Mouse (Mus musculus) embryo, embryonic 11.5 days (tissue): Measurements from ENCODE around the gene Fis1.
A peak's percentile ranks its signal among the peaks of the same experiment; 100 is the strongest.
"Not testable (repeated sequence)": the region's sequence is repeated elsewhere in the genome, so short reads cannot be mapped to it uniquely, and the experiment has no call there.

Source experiments
- DNase-seq: peaks from one replicate; pipeline ENCODE4 v3.0.0-alpha.2; 2012; ENCODE audit warnings: low read depth, low spot score

Fis1 gene

GRCm38 (mm10) chr5:136953015-136953414 is at the start of gene Fis1:
Fis1 (plus strand) TSS chr5:136953275.
- DNase-seq = peak; percentile 94

DNA sequence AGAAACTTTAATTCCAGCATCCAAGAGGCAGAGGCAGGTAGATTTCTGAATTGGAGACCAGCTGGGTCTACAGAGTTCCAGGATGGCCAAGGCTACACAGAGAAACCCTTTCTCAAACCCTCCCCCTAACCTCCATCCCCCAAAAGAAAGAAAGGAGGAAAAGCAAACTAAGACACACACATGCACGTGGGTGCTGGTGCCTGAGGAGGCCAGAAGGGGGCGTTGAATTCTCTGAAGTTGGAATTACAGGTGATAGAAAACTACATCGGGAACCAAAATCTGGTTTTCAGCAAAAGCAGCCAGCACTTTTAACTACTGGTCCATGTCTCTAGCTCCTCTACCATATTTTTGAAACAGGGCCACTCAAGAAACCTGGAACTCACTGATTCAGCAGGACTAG is 48.5 kb upstream of the Fis1 start:
- no peak for DNase-seq

DNA sequence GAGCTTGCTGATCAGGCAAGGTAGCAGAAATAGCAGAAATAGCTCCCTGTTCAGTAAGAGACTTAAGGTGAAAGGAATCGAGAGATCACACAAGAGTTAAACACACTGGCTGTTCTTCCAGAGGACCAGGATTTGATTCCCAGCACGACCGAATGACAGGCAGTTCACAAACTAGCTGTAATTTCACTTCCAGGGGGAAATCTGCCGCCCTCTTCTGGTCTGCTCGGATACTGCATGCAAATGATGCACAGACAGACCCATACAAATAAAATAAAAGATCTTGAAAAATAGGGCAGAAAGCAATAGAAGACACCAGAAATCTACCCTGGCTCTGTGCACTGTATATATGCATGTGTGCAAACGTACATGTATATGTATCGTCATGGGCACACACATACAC is 47.4 kb upstream of the Fis1 start:
- no peak for DNase-seq

GRCm38 (mm10) chr5:136907587-136907986 is 45.5 kb upstream of the Fis1 start:
- no peak for DNase-seq

GRCm38 (mm10) chr5:136907991-136908857 is 44.9 kb upstream of the Fis1 start, which contains the start of gene Ift22:
Ift22 (plus strand) TSS chr5:136908150.
- DNase-seq = peak; percentile 86

DNA sequence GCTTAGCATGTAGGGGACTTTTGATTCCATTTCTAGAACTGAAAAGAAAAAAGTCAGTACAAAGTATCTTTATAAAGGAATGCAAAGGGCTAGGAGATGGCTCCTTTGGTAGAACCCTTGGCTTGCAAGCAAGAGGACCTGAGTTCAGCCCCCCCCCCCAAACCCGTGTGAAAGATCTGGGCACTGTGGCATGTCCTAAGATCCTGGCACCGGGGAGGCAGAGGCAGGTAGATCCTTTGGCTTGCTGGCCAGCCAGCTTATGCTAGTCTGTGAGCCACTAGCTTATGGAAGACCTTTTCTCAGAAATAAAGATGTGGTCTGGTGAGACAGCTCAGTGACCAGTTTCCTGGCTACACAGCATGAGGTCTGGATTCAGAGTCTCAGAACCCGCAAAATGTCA is 38.9 kb upstream of the Fis1 start:
- DNase-seq = no peak

- DNase-seq = no peak
Observed at GRCm38 (mm10) chr5:136917613-136918242, 35.3 kb upstream of the Fis1 start.

GRCm38 (mm10) chr5:136918655-136919472 is 34.2 kb upstream of the Fis1 start:
- peak; percentile 73 for DNase-seq

DNA sequence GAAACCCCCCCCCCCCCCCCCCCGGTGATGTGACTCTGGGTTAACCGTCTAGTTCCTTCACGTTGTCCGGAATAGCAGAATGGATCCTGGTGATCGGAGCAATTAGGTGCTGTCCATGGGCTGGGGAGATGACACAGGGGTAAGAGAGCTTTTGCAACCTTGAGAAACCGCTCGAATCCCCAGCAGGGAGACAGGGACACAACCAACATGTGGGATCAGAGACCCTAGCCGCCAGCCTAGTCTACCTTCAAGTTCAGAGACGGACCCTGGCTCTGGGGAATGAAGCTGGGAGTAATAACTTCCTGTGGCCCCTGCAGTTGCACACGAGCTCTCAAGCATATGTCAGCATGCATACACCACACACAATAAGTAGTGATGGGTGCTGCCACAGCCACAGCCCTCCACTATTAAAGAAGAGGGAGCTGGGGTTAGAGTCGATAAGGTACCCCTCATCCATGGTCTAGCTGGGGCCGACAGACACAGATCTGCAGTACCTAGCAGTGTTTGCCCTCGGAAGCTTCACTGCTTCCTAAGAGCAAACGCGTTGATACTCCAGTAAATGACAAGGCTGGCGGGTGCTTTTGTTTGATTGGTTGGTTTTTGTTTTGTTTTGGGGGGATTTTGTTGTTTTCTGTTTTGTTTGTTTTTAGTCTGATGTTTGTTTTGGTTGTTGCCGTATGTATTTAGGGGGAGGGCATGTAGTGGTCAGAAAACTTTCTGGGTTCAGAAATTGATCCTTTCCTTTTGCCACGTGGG is 33.4 kb upstream of the Fis1 start:
- no peak for DNase-seq

DNA sequence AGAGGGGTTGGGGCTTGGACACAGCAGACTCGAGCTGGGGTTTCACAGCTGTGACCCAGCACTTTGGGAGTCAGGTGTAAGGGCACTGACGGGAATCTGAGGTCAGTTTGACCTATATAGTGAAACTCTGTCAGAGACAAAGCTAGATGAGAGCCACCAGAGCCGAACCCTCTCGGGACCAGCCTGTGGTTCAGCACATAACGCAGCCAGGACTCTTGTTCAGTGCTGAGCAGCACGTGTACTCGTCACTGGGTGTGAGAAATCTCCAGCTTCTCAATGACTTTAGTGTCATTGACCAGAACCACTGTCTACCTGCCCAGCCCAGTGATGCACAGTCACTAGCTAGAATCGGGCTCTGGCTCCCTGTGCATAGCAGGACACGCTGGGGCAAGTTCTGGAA is 30.2 kb upstream of the Fis1 start:
- DNase-seq = no peak

GRCm38 (mm10) chr5:136923751-136924478 is 29.2 kb upstream of the Fis1 start:
- no peak for DNase-seq

GRCm38 (mm10) chr5:136929073-136929472 is 24.0 kb upstream of the Fis1 start:
- peak; percentile 73 for DNase-seq

DNA sequence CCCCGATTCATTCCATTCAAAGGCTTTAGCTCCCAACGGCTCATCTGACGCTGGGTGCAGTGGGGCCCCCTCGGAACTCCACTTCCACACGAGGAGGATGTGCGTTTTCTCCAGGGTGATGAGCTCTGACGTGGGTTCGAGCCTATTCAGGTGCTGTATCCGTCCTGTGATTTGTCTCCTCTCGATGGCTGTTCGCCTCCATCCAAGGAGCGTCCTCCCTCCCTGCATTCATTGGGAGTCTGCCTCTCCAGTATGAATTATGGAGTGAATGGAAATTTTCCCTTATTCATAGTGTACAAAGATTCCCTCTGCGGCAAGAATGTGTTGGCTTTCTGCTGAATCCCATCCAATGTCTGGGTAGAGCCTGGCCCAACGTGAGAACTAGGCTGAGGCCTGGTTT is 21.2 kb upstream of the Fis1 start:
- no peak for DNase-seq

DNA sequence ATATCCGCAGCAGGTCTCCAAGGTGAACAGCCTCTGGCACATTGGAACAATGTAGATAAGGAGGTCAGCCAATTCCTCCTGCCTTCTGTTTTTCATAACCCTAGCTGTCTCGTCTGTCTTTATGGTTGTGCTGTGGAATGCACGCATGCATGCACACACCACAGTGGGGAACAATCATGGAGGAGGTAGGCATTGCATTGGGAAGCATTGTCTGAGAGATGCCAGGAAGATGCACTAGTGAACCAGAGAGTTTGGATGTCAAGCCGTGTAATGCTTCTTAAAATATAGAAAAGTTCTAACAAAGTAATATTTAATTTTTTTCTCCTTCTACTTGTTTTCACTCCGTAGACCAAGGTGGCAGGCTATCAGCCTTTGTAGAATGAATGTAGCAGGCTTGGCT is 20.1 kb upstream of the Fis1 start:
- no peak for DNase-seq

GRCm38 (mm10) chr5:136933930-136934329 is 19.1 kb upstream of the Fis1 start:
- DNase-seq = no peak

DNA sequence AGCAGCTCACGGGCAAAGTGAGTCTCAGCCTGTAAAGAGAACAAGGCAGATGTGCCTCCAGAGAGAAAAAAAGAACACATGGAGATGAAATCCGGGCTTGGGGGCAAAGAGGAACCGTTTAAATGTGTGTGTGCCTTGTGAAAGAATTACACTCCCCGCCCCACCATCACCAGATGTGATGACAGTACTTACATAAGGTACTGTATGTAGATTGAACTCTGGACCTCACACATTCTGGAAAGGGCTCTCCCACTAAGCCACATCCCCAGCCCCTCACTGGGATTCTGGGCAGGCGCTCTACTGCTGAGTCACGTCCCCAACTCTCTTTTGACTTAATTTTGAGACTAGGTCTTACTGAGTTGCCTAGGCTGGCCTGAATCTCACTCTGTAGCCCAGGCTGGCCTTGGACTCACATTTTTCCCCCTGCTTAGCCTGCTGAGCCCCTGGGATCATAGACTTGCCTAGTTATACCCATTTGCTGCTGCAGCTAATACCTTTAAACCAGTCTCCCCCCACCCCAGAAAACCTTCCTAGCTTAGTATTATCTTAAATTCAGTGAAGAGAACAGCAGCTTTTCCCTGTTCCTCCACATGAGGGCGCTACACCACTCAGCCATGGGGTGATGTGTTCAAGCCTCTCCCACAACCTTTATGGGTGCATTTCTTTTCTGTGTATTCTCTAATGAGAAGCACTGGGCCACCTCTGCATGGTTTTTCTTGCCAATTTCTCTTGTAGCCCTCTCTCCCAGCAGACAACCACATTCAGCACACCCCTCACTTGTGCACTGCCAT is 17.0 kb upstream of the Fis1 start:
- DNase-seq = no peak

DNA sequence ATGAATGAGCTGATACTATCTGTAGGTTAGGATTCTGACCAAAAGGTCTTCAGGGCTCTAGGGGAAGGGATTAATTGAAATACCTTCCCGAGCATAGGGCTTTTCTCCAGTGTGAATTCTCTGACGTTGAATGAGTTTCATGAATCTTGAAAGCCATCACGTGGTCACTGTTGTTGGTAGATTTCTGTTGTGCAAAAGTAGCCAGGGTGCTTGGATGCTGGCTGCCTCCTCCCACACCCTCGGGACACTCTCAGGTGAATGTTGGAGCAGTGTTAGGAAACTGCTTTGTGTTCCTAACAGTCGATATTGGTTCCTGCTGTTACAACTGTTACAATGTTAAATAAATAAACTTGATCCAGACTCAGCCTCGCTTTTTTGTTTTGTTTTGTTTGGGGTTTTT is 16.3 kb upstream of the Fis1 start:
- DNase-seq = no peak

DNA sequence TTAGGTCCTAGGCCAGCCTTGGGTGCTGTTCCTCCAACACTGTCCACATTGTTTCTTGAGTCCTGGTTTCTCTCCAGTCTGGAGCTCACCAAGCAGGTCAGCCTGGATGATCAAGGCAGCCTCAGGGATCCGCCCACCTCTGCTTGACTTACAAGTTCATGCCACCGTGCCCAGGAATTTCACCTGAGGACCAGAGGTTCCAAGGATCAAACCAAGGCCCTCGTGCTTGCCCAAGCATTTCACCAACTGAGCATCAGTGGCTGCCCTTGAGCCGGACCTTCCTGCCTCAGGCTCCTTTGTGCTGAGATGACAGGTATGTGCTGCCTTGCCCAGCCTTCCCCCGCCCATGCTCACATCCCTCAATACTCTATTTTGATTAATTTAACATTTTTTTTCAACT is 15.5 kb upstream of the Fis1 start:
- DNase-seq = no peak

- no peak for DNase-seq
Observed at GRCm38 (mm10) chr5:136939284-136939683, 13.8 kb upstream of the Fis1 start.

DNA sequence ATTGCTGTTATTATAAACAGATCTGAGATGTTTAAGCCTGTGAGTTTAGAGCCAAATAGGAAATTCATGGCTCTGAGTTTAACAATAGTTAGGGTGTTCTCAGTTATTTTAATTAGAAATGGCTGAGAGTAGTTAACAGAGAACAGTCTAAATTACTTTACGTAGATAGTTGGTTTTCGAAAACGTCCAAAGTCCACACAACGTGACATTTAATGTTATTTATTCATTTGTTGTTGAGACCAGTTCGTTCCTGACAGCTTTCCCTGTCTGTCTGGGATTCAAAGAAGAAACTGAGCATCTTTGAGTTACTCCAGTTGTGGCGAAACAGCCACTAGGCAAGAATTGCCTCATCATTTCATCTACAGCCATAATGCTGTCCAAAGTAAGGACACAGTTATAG is 13.0 kb upstream of the Fis1 start:
- DNase-seq = not testable (repeated sequence)
